Mouse (Mus musculus): ENCODE measurements around the gene Olfr918. TPM values are rescaled to one million over a fixed set of nuclear protein-coding genes. Genes with fewer than 3 reads are reported as not detected.

Olfr918 gene
- total RNA-seq (2023) = not detected

DNA sequence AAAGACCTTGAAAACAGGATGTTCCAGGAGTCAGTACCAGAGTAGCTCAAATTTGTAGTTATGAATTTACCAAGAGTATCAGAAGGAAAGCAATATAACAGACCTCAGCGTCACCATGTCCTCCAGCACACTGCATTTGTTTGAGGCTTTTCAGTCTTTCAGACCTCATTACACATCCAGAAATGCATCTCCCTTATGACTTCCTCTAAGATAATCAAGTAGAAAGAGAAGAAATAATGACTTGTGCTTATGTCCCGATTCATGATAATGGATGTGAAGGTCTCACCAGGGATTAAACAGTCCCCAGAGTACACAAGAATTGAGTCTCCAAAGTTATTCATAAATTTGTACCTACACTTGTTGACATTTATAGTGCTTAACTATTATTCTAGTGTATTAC, at the start of gene Olfr918:
TSS of gene Olfr918 (minus strand) at position 101 of the 400 bp plus-strand sequence.

DNA sequence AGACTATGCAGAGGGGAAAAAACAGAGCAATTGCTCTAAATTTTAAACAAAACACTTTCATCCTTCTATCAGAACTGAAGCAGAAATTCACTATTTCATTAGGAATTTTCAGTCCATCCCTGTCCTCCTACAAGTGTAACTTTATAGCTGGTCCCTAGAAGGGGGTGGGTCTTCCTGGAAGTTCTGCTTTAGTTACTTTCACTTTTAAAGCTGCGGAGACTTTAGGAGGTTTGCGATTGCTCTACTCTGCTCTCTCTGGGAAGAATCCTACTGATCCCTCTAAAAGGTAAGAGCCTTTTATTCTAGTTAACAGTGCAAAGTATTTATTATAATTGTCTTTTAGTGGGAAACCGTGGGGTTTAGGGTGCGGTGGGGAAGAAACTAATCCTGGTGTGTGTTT, 43.7 kb upstream of the Olfr918 start, which contains the start of gene Vwa5a:
TSS of gene Vwa5a (plus strand) at position 167 of the 400 bp plus-strand sequence.

DNA sequence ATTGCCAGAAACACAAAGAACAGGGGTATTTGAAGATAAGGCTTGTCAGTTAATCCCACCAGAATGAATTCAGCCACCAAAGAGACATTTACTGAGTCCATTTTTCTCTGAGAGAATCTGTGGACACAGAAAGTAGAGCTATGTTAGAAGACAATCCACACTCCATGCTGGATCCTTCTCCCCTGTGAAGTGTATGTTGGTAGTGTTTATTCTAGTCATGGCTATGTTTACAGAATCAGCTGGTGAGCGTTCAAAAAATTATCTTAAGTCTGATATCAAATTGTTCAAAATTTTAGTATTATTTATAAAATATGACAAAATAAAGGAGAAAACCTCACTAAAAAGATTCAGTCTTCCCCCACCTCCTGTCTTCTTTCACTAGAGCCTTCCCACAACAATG, 8.7 kb downstream of the Olfr918 start, which contains the start of gene Olfr917:
TSS of gene Olfr917 (minus strand) at position 101 of the 400 bp plus-strand sequence.

DNA sequence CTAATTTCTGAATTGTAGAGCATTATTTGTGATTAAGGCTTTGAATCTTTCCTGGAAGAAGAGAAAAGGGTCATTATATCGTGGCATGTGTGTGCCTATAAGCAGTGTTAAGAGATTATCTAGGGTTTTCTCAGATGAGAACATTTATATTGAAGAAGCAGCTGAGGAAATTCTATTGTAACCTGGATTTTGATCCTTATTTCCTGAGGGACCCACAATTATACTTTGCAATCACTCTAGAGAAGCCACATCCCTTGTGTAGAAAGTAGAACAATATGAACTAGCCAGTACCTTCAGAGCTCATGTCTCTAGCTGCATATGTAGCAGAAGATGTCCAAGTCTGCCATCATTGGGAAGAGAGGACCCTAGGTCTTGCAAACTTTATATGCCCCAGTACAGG, 14.6 kb downstream of the Olfr918 start, which contains the start of gene Olfr916:
TSS of gene Olfr916 (minus strand) at position 101 of the 400 bp plus-strand sequence.

Other genes starting within 250 kb of the Olfr918 start
- gene Olfr901, start 245.1 kb downstream of the Olfr918 start, total RNA-seq (2023) = not detected
- gene Olfr902, start 226.9 kb downstream of the Olfr918 start, total RNA-seq (2023) = not detected
- not detected for gene Olfr904, start 211.5 kb downstream of the Olfr918 start, total RNA-seq (2023)
- gene Olfr905, start 203.5 kb downstream of the Olfr918 start, total RNA-seq (2023) = under 1 TPM in 1 of 2 experiments, not detected in 1; 0.09 TPM
- not detected for gene Olfr906, start 187.5 kb downstream of the Olfr918 start, total RNA-seq (2023)
- gene Olfr907, start 178.8 kb downstream of the Olfr918 start, total RNA-seq (2023) = not detected
- not detected for gene Olfr911-ps1, start 153.0 kb downstream of the Olfr918 start, total RNA-seq (2023)
- not detected for gene Olfr910, start 136.8 kb downstream of the Olfr918 start, total RNA-seq (2023)
- gene Olfr912, start 94.4 kb downstream of the Olfr918 start, total RNA-seq (2023) = not detected
- not detected for gene Olfr913, start 81.8 kb downstream of the Olfr918 start, total RNA-seq (2023)
- gene Olfr914, start 69.5 kb downstream of the Olfr918 start, total RNA-seq (2023) = not detected
- not detected for gene Olfr916, start 14.7 kb downstream of the Olfr918 start, total RNA-seq (2023)
- gene Olfr917, start 8.8 kb downstream of the Olfr918 start, total RNA-seq (2023) = not detected
- not detected for gene Olfr919, start 29.1 kb upstream of the Olfr918 start, total RNA-seq (2023)
- gene Vwa5a, start 43.7 kb upstream of the Olfr918 start, total RNA-seq (2023) = 10 to 100 TPM; 20.1 to 32.2 TPM
- gene Olfr920, start 77.7 kb upstream of the Olfr918 start, total RNA-seq (2023) = under 1 TPM; 0.07 to 0.18 TPM
- gene Olfr921, start 98.5 kb upstream of the Olfr918 start, total RNA-seq (2023) = not detected
- gene Olfr922, start 140.0 kb upstream of the Olfr918 start, total RNA-seq (2023) = not detected
- gene Olfr923, start 151.9 kb upstream of the Olfr918 start, total RNA-seq (2023) = not detected
- not detected for gene Olfr924, start 169.8 kb upstream of the Olfr918 start, total RNA-seq (2023)
- not detected for gene Olfr26, start 180.5 kb upstream of the Olfr918 start, total RNA-seq (2023)
- gene Olfr926, start 202.5 kb upstream of the Olfr918 start, total RNA-seq (2023) = not detected